Mouse (Mus musculus) CH12F3 (cell line): ENCODE results near the gene Nfkb1.

Experiments used
- in situ Hi-C: fragments of 300-500 bp; cut with MboI; formaldehyde crosslinking; loops from 2 replicates; pipeline ENCODE4 v1.14.3; 2020; ENCODE audit warnings: low sequenced_read_pairs

The Nfkb1 gene

GRCm38 (mm10) chr3:135703307-135703706, 12.0 kb upstream of the Nfkb1 start:
- in situ Hi-C loops = no loop called here

GRCm38 (mm10) chr3:135702658-135703057, 11.3 kb upstream of the Nfkb1 start:
- in situ Hi-C loops = no loop called here

GRCm38 (mm10) chr3:135699523-135700264, 8.3 kb upstream of the Nfkb1 start:
- in situ Hi-C loops = no loop called here

GRCm38 (mm10) chr3:135698466-135698975, 7.2 kb upstream of the Nfkb1 start:
- in situ Hi-C loops = no loop called here

- in situ Hi-C loops = no loop called here
These were observed 4.9 kb upstream of the Nfkb1 start for GRCm38 (mm10) chr3:135696262-135696661.

GRCm38 (mm10) chr3:135692999-135693398, 1.7 kb upstream of the Nfkb1 start:
- in situ Hi-C loops = no loop called here

- in situ Hi-C loops = no loop called here
These were observed 668 bp downstream of the Nfkb1 start for GRCm38 (mm10) chr3:135690568-135691190.

- in situ Hi-C loops = no loop called here
These were observed 1.4 kb downstream of the Nfkb1 start for GRCm38 (mm10) chr3:135689773-135690567.

- in situ Hi-C loops = no loop called here
These were observed 2.2 kb downstream of the Nfkb1 start for GRCm38 (mm10) chr3:135688970-135689772.

GRCm38 (mm10) chr3:135687965-135688364, 3.4 kb downstream of the Nfkb1 start:
- in situ Hi-C loops = no loop called here

GRCm38 (mm10) chr3:135686419-135686818, 4.9 kb downstream of the Nfkb1 start:
- in situ Hi-C loops = no loop called here

GRCm38 (mm10) chr3:135683275-135683674, 8.1 kb downstream of the Nfkb1 start:
- in situ Hi-C loops = no loop called here

- in situ Hi-C loops = no loop called here
These were observed 9.1 kb downstream of the Nfkb1 start for GRCm38 (mm10) chr3:135682240-135682639.

GRCm38 (mm10) chr3:135681272-135681783, 10.0 kb downstream of the Nfkb1 start:
- in situ Hi-C loops = no loop called here

- in situ Hi-C loops = no loop called here
These were observed 11.0 kb downstream of the Nfkb1 start for GRCm38 (mm10) chr3:135680213-135680843.

- in situ Hi-C loops = no loop called here
These were observed 14.3 kb downstream of the Nfkb1 start for GRCm38 (mm10) chr3:135677064-135677463.

- in situ Hi-C loops = no loop called here
These were observed 15.0 kb downstream of the Nfkb1 start for GRCm38 (mm10) chr3:135676364-135676763.

- in situ Hi-C loops = no loop called here
These were observed 15.9 kb downstream of the Nfkb1 start for GRCm38 (mm10) chr3:135675480-135675879.

- in situ Hi-C loops = no loop called here
These were observed 16.5 kb downstream of the Nfkb1 start for GRCm38 (mm10) chr3:135674716-135675392.
